Mouse (Mus musculus) heart, adult 9 months (tissue): ENCODE measurements around the gene Bok.
"Not testable (repeated sequence)": the region's sequence is repeated elsewhere in the genome, so short reads cannot be mapped to it uniquely, and the experiment has no call there.

Experiments
- DNase-seq, 2 experiments: peaks; one replicate each; pipeline ENCODE4 v3.0.0; 2022; ENCODE audit warnings: low spot score in 2 of 2

Bok gene

GRCm38 (mm10) chr1:93685401-93686244 lies at the start of gene Bok:
Bok (plus strand) TSS chr1:93685660.
- DNase-seq: peak; percentile 82 to 87

- DNase-seq: no peak
Measured at GRCm38 (mm10) chr1:93636211-93636897, 49.1 kb upstream of the Bok start.

- no peak for DNase-seq
Measured at GRCm38 (mm10) chr1:93641978-93642377, 43.5 kb upstream of the Bok start.

- no peak for DNase-seq
Measured at GRCm38 (mm10) chr1:93642692-93643091, 42.8 kb upstream of the Bok start.

- no peak for DNase-seq
Measured at GRCm38 (mm10) chr1:93649604-93650172, 35.8 kb upstream of the Bok start.

GRCm38 (mm10) chr1:93654275-93654674 lies 31.2 kb upstream of the Bok start:
- DNase-seq: no peak

- no peak for DNase-seq
Measured at GRCm38 (mm10) chr1:93654798-93655197, 30.7 kb upstream of the Bok start.

- no peak for DNase-seq
Measured at GRCm38 (mm10) chr1:93656325-93657024, 29.0 kb upstream of the Bok start.

- DNase-seq: no peak
Measured at GRCm38 (mm10) chr1:93657025-93657360, 28.5 kb upstream of the Bok start.

- DNase-seq: not testable (repeated sequence)
Measured at GRCm38 (mm10) chr1:93658559-93658958, 26.9 kb upstream of the Bok start, which contains the start of gene Stk25. Stk25 (minus strand) TSS chr1:93658659.

GRCm38 (mm10) chr1:93667760-93668400 lies 17.6 kb upstream of the Bok start:
- DNase-seq: no peak

GRCm38 (mm10) chr1:93668791-93669548 lies 16.5 kb upstream of the Bok start:
- DNase-seq: peak; percentile 83 to 84

GRCm38 (mm10) chr1:93669941-93670340 lies 15.5 kb upstream of the Bok start:
- no peak for DNase-seq

GRCm38 (mm10) chr1:93672682-93673081 lies 12.8 kb upstream of the Bok start:
- no peak for DNase-seq

- peak; percentile 39 to 61 for DNase-seq
Measured at GRCm38 (mm10) chr1:93678386-93678785, 7.1 kb upstream of the Bok start.

- peak; percentile 77 to 85 for DNase-seq
Measured at GRCm38 (mm10) chr1:93679889-93680568, 5.4 kb upstream of the Bok start.

- DNase-seq: peak; percentile 33 to 40
Measured at GRCm38 (mm10) chr1:93686245-93686960, 943 bp downstream of the Bok start.

- DNase-seq: peak; percentile 38 to 44
Measured at GRCm38 (mm10) chr1:93686961-93687320, 1.5 kb downstream of the Bok start.

- peak; percentile 72 for DNase-seq
Measured at GRCm38 (mm10) chr1:93688154-93688553, 2.7 kb downstream of the Bok start.
